Mouse (Mus musculus): Measurements from ENCODE around the gene Gsg1.

The Gsg1 gene

GRCm38 (mm10) chr6:135206909-135207308 lies 47.2 kb downstream of the Gsg1 start:
- DNase-seq (ENCODE audit: low spot score in 2 of 2) = no peak

GRCm38 (mm10) chr6:135205802-135206201 lies 48.3 kb downstream of the Gsg1 start:
- no peak for DNase-seq (ENCODE audit: low spot score in 2 of 2)

- DNase-seq (ENCODE audit: low spot score in 2 of 2) = no peak
These were observed 49.3 kb downstream of the Gsg1 start for GRCm38 (mm10) chr6:135204869-135205268.

- no peak for DNase-seq (ENCODE audit: low spot score in 2 of 2)
These were observed 50.4 kb downstream of the Gsg1 start for GRCm38 (mm10) chr6:135203737-135204136.

- DNase-seq (ENCODE audit: low spot score in 2 of 2) = no peak
These were observed 51.5 kb downstream of the Gsg1 start for GRCm38 (mm10) chr6:135202668-135203067.

- DNase-seq (ENCODE audit: low spot score in 2 of 2) = no peak
These were observed 53.8 kb downstream of the Gsg1 start for GRCm38 (mm10) chr6:135200122-135200957.

GRCm38 (mm10) chr6:135198726-135199125 lies 55.4 kb downstream of the Gsg1 start:
- DNase-seq (ENCODE audit: low spot score in 2 of 2) = no peak

GRCm38 (mm10) chr6:135197921-135198532 lies 56.1 kb downstream of the Gsg1 start, which contains the start of the genes Fam234b and Hebp1:
Fam234b (plus strand) TSS chr6:135197977.
Hebp1 (minus strand) TSS chr6:135198022.
- DNase-seq (ENCODE audit: low spot score in 2 of 2) = peak; percentile 91 to 92

GRCm38 (mm10) chr6:135197446-135197845 lies 56.7 kb downstream of the Gsg1 start:
- no peak for DNase-seq (ENCODE audit: low spot score in 2 of 2)

- peak; percentile 62 to 70 for DNase-seq (ENCODE audit: low spot score in 2 of 2)
These were observed 57.4 kb downstream of the Gsg1 start for GRCm38 (mm10) chr6:135196707-135197106.

- DNase-seq (ENCODE audit: low spot score in 2 of 2) = peak in 1 of 2 experiments; percentile 48
These were observed 59.2 kb downstream of the Gsg1 start for GRCm38 (mm10) chr6:135194907-135195306.

GRCm38 (mm10) chr6:135193733-135194132 lies 60.4 kb downstream of the Gsg1 start:
- no peak for DNase-seq (ENCODE audit: low spot score in 2 of 2)

GRCm38 (mm10) chr6:135192993-135193392 lies 61.2 kb downstream of the Gsg1 start:
- DNase-seq (ENCODE audit: low spot score in 2 of 2) = no peak

- DNase-seq (ENCODE audit: low spot score in 2 of 2) = no peak
These were observed 62.2 kb downstream of the Gsg1 start for GRCm38 (mm10) chr6:135191906-135192305.

GRCm38 (mm10) chr6:135190122-135190521 lies 64.0 kb downstream of the Gsg1 start:
- DNase-seq (ENCODE audit: low spot score in 2 of 2) = no peak

GRCm38 (mm10) chr6:135188629-135189028 lies 65.5 kb downstream of the Gsg1 start:
- DNase-seq (ENCODE audit: low spot score in 2 of 2) = no peak

Measured in spleen, postnatal 10 days (tissue).